Comparison of ENCODE assay signal across 10 mouse cellular contexts in genomic region chr17:4220661-4221360, GRCm38 (mm10).
A peak's percentile ranks its signal among the peaks of the same experiment; 100 is the strongest.
DNase-seq lines count a peak whose midpoint lies in the region; ATAC-seq lines count a peak whose summit lies in the region.
"Had no signal": no experiment of that assay in that cellular context is flagged by ENCODE, and none has a peak within 500 bp of the region (broad histone marks: within the 10 kb centered on the region; RNA-seq: fewer than 3 reads in every experiment).

No protein-coding gene starts in this region.

- no peak for ATAC-seq in kidney, embryonic 16.5 days (ENCODE audit: low FRiP score, low TSS enrichment)
- ATAC-seq in forebrain, embryonic 15.5 days (replicated peaks): peak; percentile 67
- ATAC-seq in hindbrain, embryonic 14.5 days (ENCODE audit: low FRiP score): no peak
- no peak for ATAC-seq in CD4-positive, CD25-positive, alpha-beta regulatory T cell, adult 4 months

- WGBS in kidney, embryonic 16.5 days: 38% methylated on average over 12 of the region's 12 CpGs
- WGBS in forebrain, embryonic 15.5 days: 40% methylated on average over 12 of the region's 12 CpGs
- WGBS in hindbrain, embryonic 14.5 days: 58% methylated on average over 12 of the region's 12 CpGs

- no peak overlapping the region for H3K4me3 ChIP-seq in kidney, embryonic 16.5 days (ENCODE audit: low read length)
- H3K4me3 ChIP-seq in forebrain, embryonic 15.5 days: no peak overlapping the region
- H3K4me3 ChIP-seq in hindbrain, embryonic 14.5 days (replicated peaks; ENCODE audit: low read length): no peak overlapping the region
- H3K4me3 ChIP-seq: midbrain, embryonic 12.5 days had no signal

- no peak overlapping the region for H3K9ac ChIP-seq in kidney, embryonic 16.5 days (replicated peaks; ENCODE audit: low read length)
- no peak overlapping the region for H3K9ac ChIP-seq in forebrain, embryonic 15.5 days (replicated peaks)
- H3K9ac ChIP-seq in hindbrain, embryonic 14.5 days: no peak overlapping the region
- H3K9ac ChIP-seq: midbrain, embryonic 12.5 days had no signal

- no peaks in the 10 kb centered on the region for H3K27me3 ChIP-seq in kidney, embryonic 16.5 days (ENCODE audit: insufficient read depth, low read length)
- no peaks in the 10 kb centered on the region for H3K27me3 ChIP-seq in forebrain, embryonic 15.5 days
- no peaks in the 10 kb centered on the region for H3K27me3 ChIP-seq in hindbrain, embryonic 14.5 days (ENCODE audit: control insufficient read depth, insufficient read depth, low read length)
- H3K27me3 ChIP-seq: midbrain, embryonic 12.5 days had no signal

- H3K36me3 ChIP-seq in kidney, embryonic 16.5 days (ENCODE audit: insufficient read depth, low read length): no peaks in the 10 kb centered on the region
- no peaks in the 10 kb centered on the region for H3K36me3 ChIP-seq in forebrain, embryonic 15.5 days
- H3K36me3 ChIP-seq in hindbrain, embryonic 14.5 days (replicated peaks; ENCODE audit: control insufficient read depth, insufficient read depth): no peaks in the 10 kb centered on the region
- H3K36me3 ChIP-seq: midbrain, embryonic 12.5 days had no signal

- no peak overlapping the region for H3K27ac ChIP-seq in kidney, embryonic 16.5 days (ENCODE audit: low read length)
- H3K27ac ChIP-seq in forebrain, embryonic 15.5 days (replicated peaks): 0 out of 2 replicates have a peak overlapping the region, but pooled peaks have one; percentile 19
- H3K27ac ChIP-seq in hindbrain, embryonic 14.5 days: no peak overlapping the region
- H3K27ac ChIP-seq: midbrain, embryonic 12.5 days had no signal

- H3K4me2 ChIP-seq in kidney, embryonic 16.5 days (replicated peaks; ENCODE audit: low read depth, low read length): no peak overlapping the region
- no peak overlapping the region for H3K4me2 ChIP-seq in forebrain, embryonic 15.5 days (replicated peaks)
- no peak overlapping the region for H3K4me2 ChIP-seq in hindbrain, embryonic 14.5 days (replicated peaks)
- H3K4me2 ChIP-seq: midbrain, embryonic 12.5 days had no signal

- peak; percentile 38 for DNase-seq in kidney, adult 11 months
- peak; percentile 67 for DNase-seq in brain, adult 2 months (ENCODE audit: low read depth, low spot score)
- DNase-seq in kidney, adult 8-10 months: peak; percentile 11 to 42
- no peak for DNase-seq in urinary bladder, adult 18-20 months (ENCODE audit: low spot score in 2 of 2)
- no peak for DNase-seq in hindbrain, embryonic 14.5 days (ENCODE audit: low spot score)
- DNase-seq: adrenal gland, postnatal 25 days had no signal

- no peaks in the 10 kb centered on the region for H3K9me3 ChIP-seq in kidney, embryonic 16.5 days (ENCODE audit: low read length)
- no peaks in the 10 kb centered on the region for H3K9me3 ChIP-seq in forebrain, embryonic 15.5 days
- no peaks in the 10 kb centered on the region for H3K9me3 ChIP-seq in hindbrain, embryonic 14.5 days (ENCODE audit: control insufficient read depth, low read length)
- H3K9me3 ChIP-seq: midbrain, embryonic 12.5 days had no signal

- H3K4me1 ChIP-seq in kidney, embryonic 16.5 days (ENCODE audit: insufficient read depth, low read length): peaks cover 24% of the 10 kb centered on the region
- peaks cover 23% of the 10 kb centered on the region for H3K4me1 ChIP-seq in forebrain, embryonic 15.5 days
- no peaks in the 10 kb centered on the region for H3K4me1 ChIP-seq in hindbrain, embryonic 14.5 days (replicated peaks; ENCODE audit: control insufficient read depth, insufficient read depth, low read length)

Comparison
In these comparisons a context has a peak if more than half of its experiments do, and no peak if none do; other contexts are left out.
1. DNase-seq: peak in kidney, adult 11 months (single experiment), brain, adult 2 months (single experiment) and kidney, adult 8-10 months (2 of 2); none in urinary bladder, adult 18-20 months (0 of 2) and hindbrain, embryonic 14.5 days (single experiment).